Mouse (Mus musculus) kidney, postnatal 0 days (tissue): ENCODE results near the gene Slc43a3. TPM values are rescaled to one million over a fixed set of nuclear protein-coding genes. Genes with fewer than 3 reads are reported as not detected.
A peak's percentile ranks its signal among the peaks of the same experiment; 100 is the strongest.

Source experiments
- ATAC-seq: fragments of 200-750 bp; cut with Nextera tagmentation; replicated peaks from 2 replicates; pipeline ENCODE4 v1.8.0; 2017; ENCODE audit warnings: low read depth, moderate number of reproducible peaks, moderate TSS enrichment, moderate library complexity; ENCODE audit not compliant: low FRiP score
- DNase-seq: peaks from one replicate; pipeline ENCODE4 v3.0.0-alpha.2; 2016; ENCODE audit warnings: low spot score
- H3K27ac ChIP-seq: fragments of 300-500 bp; sonication (generic); 2 replicates; pipeline ENCODE4 v1.5.1; 2014; ENCODE audit warnings: mild to moderate bottlenecking
- H3K27me3 ChIP-seq: fragments of 300-500 bp; sonication (generic); 2 replicates; pipeline ENCODE4 v1.6.1; 2014; ENCODE audit warnings: low read length, mixed read lengths; ENCODE audit not compliant: insufficient read depth
- H3K36me3 ChIP-seq: fragments of 300-500 bp; sonication (generic); 2 replicates; pipeline ENCODE4 v1.6.1; 2014; ENCODE audit warnings: low read length, mixed read lengths; ENCODE audit not compliant: insufficient read depth
- H3K4me1 ChIP-seq: fragments of 300-500 bp; sonication (generic); replicated peaks from 2 replicates; pipeline ENCODE4 v1.6.1; 2014; ENCODE audit warnings: antibody characterized with exemption, low read length, mixed read lengths; ENCODE audit not compliant: insufficient read depth
- H3K4me2 ChIP-seq: fragments of 300-500 bp; sonication (generic); 2 replicates; pipeline ENCODE4 v1.6.1; 2014; ENCODE audit warnings: mild to moderate bottlenecking, low read length, moderate library complexity, mixed read lengths
- H3K4me3 ChIP-seq: fragments of 300-500 bp; sonication (generic); replicated peaks from 2 replicates; pipeline ENCODE4 v1.5.1; 2014; ENCODE audit warnings: low read depth, low read length
- H3K9ac ChIP-seq: fragments of 300-500 bp; sonication (generic); 2 replicates; pipeline ENCODE4 v1.6.1; 2014; ENCODE audit warnings: low read depth, low read length
- H3K9me3 ChIP-seq: fragments of 300-500 bp; sonication (generic); replicated peaks from 2 replicates; pipeline ENCODE4 v1.6.1; 2016; ENCODE audit warnings: low read length, inconsistent platforms, mixed read lengths
- CTCF ChIP-seq: IDR thresholded peaks from 2 replicates; pipeline ENCODE4 v1.5.1; 2016; ENCODE audit warnings: antibody characterized with exemption, low read depth, mild to moderate bottlenecking, moderate library complexity
- WGBS: fragments of 180-500 bp; shearing (Covaris S2); extraction: QIAGEN DNeasy Blood & Tissue Kit; methylation state at CpG from one replicate; pipeline ENCODE4 v1.1.7; 2014; 5-methylcytosine and 5-hydroxymethylcytosine counted together
- polyA plus RNA-seq: library from polyadenylated mRNA; unstranded; fragments of >200 nt; fragmentation: Nextera tagmentation; extraction: Ambion mirVana; gene quantifications from 2 replicates; pipeline ENCODE4 v1.2.1, GENCODE M21; 2015

Gene Slc43a3
- polyA plus RNA-seq, 1 experiment from 2014 or later, result 36.7 TPM

DNA sequence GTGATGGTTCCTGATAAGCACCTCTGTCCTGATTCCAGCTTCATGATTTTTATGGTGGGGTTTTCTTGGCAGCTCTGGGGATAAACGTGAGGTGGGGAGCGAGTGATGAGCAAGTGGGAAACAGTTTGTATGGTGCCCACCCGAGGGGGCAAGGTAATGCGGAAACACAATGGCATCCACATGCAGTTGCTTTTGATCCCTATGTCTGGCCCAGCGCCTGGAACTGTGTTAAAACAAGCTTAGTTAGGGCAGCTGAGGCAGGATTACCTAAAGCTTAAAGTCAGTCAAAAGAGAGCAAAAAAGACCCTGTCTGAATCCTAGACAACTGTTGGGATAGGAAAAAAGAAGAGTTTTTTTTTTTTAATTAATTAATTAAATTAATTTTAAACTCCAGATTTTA lies 1.3 kb upstream of the Slc43a3 start:
- Histone ChIP-seq H3K27ac (no peak overlapping the region), H3K27me3 (no peaks in the 10 kb centered on the region), H3K9ac (no peak overlapping the region), H3K36me3 (no peaks in the 10 kb centered on the region), H3K4me1 (peaks cover 8% of the 10 kb centered on the region; the same call in 1 of the 2 replicates), H3K4me2 (no peak overlapping the region), H3K4me3 (no peak overlapping the region), H3K9me3 (no peaks in the 10 kb centered on the region)
- no peak for ATAC-seq
- no peak for TF ChIP-seq CTCF
- WGBS, result 84% methylated on average over 5 of the region's 5 CpGs
- no peak for DNase-seq

DNA sequence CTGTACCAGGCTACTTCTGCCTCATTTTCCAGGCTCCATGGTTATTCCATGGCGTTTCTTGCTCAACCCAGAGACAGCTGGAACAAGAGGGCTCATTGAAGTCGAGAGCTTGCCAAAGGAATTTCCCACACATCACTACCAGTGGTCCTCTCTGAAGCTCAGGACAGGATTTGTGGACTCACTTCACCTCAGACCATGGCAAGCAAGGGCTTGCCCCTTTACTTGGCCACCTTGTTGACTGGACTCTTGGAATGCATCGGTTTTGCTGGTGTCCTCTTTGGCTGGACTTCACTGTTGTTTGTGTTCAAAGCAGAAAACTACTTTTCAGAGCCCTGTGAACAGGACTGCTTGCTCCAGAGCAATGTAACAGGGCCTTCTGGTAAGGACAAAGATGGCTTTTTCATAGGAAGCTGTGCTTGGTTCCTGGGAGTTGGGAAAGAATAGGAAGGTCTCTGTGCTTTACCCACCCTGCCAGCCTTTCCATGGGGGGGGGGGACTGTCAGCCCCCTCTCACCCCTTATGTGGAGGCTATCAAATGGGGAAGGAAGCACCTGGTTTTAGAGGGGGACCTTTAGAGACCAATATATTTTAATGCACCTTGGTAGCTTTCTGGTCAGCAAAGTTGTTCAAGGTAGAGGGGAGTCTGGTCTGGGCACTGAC lies 1.2 kb downstream of the Slc43a3 start:
- ATAC-seq (no peak), DNase-seq (peak; percentile 41)

DNA sequence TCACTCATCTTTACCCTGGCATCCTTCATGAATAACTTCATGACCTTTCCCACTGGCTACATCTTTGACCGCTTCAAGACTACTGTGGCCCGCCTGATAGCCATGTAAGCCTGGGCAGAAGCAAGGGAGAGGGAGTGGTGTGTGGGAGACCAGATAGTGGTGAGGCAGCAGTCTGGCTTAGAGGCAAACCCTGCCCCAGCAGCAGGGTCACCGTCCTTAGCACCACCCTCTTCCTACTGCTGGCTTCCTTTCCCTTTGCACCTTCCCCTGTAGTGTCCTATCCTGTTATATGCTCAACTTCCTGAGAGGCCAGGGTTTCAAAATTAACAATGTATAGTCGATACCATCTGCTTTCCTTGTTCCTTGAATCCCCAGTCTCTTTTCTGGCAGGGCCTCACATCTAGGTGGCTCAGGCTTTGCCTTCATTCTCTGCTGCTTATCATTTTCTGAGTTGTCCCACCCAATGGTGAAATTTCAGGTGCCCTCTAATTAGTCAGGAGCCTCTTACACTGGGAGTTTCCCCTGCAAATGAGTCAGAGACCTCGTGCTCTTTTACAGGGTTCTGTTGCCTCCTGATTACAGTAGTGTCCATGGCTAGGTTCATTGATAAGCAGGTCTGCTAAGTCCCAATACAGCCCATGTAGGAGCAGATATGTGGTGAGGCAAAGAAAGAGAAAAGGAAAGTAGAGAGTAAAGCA lies 2.0 kb downstream of the Slc43a3 start:
- H3K27ac ChIP-seq, result no peak overlapping the region
- H3K27me3 ChIP-seq, result no peaks in the 10 kb centered on the region
- ATAC-seq (no peak), DNase-seq (peak; percentile 30)
- no peaks in the 10 kb centered on the region for H3K9me3 ChIP-seq
- H3K9ac ChIP-seq, result peak overlapping the region; percentile 25; the same call in 1 of the 2 replicates
- no peaks in the 10 kb centered on the region for H3K36me3 ChIP-seq
- H3K4me3 ChIP-seq, result peak overlapping the region; percentile 41
- TF ChIP-seq CTCF, result no peak
- peaks cover 8% of the 10 kb centered on the region; the same call in 1 of the 2 replicates for H3K4me1 ChIP-seq
- 62% methylated on average over 5 of the region's 5 CpGs for WGBS
- peak overlapping the region; percentile 62 for H3K4me2 ChIP-seq

More for the DNA sequence above, 1.2 kb downstream of the Slc43a3 start:
- H3K27ac ChIP-seq, result peak overlapping the region; percentile 80; the same call in 1 of the 2 replicates
- H3K4me2 ChIP-seq, result peak overlapping the region; percentile 62
- TF ChIP-seq CTCF, result no peak
- peaks cover 8% of the 10 kb centered on the region; the same call in 1 of the 2 replicates for H3K4me1 ChIP-seq
- peak overlapping the region; percentile 41 for H3K4me3 ChIP-seq
- 42% methylated on average over 3 of the region's 3 CpGs for WGBS
- peak overlapping the region; percentile 61 for H3K9ac ChIP-seq
- H3K36me3 ChIP-seq, result no peaks in the 10 kb centered on the region
- no peaks in the 10 kb centered on the region for H3K27me3 ChIP-seq
- H3K9me3 ChIP-seq, result no peaks in the 10 kb centered on the region

DNA sequence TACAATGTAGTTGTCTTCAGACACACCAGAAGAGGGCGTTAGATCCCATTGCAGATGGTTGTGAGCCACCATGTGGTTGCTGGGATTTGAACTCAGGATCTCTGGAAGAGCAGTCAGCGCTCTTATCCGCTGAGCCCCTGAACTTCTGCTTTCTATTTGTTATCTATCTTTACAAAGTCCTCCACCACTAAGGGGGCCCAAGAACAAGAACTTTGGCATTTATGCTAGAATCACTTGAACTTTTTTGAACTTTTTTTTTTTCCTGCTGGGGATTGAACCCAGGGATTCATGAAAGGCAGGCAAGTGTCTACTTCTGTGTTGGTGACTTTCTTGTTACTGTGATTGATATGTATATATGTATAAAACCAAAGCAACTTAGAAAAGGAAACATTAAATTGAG lies 2.9 kb downstream of the Slc43a3 start:
- TF ChIP-seq CTCF, result no peak
- no peak overlapping the region for H3K4me2 ChIP-seq

DNA sequence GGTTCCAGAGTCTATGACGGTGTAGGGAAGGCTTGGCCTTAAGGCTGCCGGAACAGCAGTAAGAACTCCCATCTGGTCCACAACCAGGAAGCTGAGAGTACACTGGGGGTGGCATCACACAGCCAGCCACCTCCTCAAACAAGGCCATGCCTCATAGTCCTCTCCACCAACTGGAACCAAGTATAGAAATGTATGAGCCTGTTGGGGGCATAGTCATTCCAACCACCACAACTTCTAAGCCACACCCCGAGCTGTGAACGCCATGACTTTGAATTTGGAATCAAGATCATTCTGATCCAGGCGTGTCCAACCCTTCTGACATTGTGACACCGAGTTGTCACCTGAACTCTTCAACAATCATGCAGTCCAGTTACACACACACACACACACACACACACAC lies 3.3 kb downstream of the Slc43a3 start:
- no peak for DNase-seq
- H3K9me3 ChIP-seq, result no peaks in the 10 kb centered on the region
- TF ChIP-seq CTCF, result no peak
- no peak overlapping the region for H3K9ac ChIP-seq
- WGBS, result 93% methylated on average over 6 of the region's 6 CpGs
- no peaks in the 10 kb centered on the region for H3K27me3 ChIP-seq
- H3K4me1 ChIP-seq, result peaks cover 8% of the 10 kb centered on the region; the same call in 1 of the 2 replicates
- H3K36me3 ChIP-seq, result 0 out of 2 replicates have a peak, but pooled peaks cover 3% of the 10 kb centered on the region
- H3K27ac ChIP-seq, result no peak overlapping the region
- no peak overlapping the region for H3K4me3 ChIP-seq
- no peak for ATAC-seq
- H3K4me2 ChIP-seq, result no peak overlapping the region

More for the DNA sequence above, 2.9 kb downstream of the Slc43a3 start:
- H3K4me1 ChIP-seq, result peaks cover 8% of the 10 kb centered on the region; the same call in 1 of the 2 replicates
- no peaks in the 10 kb centered on the region for H3K27me3 ChIP-seq
- no peak overlapping the region for H3K27ac ChIP-seq
- H3K4me3 ChIP-seq, result no peak overlapping the region
- no peak overlapping the region for H3K9ac ChIP-seq
- no peaks in the 10 kb centered on the region for H3K36me3 ChIP-seq
- WGBS, result 90% methylated on average over 3 of the region's 3 CpGs
- ATAC-seq (no peak), DNase-seq (no peak)
- no peaks in the 10 kb centered on the region for H3K9me3 ChIP-seq

DNA sequence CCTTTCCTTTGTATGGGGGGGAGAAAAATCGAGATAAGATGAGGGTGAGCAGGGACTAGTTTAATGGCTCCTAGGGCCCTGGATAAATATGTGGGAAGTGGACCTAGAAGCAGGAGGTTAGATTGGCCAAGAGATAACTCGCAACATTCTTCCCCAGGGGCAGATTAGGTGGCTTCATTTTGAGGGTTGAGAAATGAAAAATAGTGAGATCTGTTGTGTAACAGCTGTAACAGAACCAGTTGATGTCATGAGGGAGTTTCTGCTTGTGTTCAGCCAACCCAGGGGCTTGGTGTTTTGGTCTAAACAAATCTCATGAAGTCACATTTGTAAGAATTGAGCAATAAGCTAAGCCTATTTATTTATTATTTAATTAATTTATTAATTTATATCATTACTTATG lies 5.0 kb downstream of the Slc43a3 start:
- ATAC-seq, result no peak
- 0 out of 2 replicates have a peak, but pooled peaks cover 7% of the 10 kb centered on the region for H3K36me3 ChIP-seq
- DNase-seq, result no peak
- H3K4me3 ChIP-seq, result no peak overlapping the region
- H3K9me3 ChIP-seq, result no peaks in the 10 kb centered on the region
- H3K4me2 ChIP-seq, result no peak overlapping the region
- no peak overlapping the region for H3K9ac ChIP-seq
- peaks cover 8% of the 10 kb centered on the region; the same call in 1 of the 2 replicates for H3K4me1 ChIP-seq
- H3K27ac ChIP-seq, result no peak overlapping the region
- no peaks in the 10 kb centered on the region for H3K27me3 ChIP-seq
- 47% methylated on average over 2 of the region's 2 CpGs for WGBS
- no peak for TF ChIP-seq CTCF
